Mouse (Mus musculus) kidney, adult 2 months (tissue): ENCODE data around the gene Ripply3.

ENCODE experiments used
- CTCF ChIP-seq: fragments of 200-500 bp; conservative IDR thresholded peaks from 2 replicates; pipeline ENCODE4 v1.5.1; 2011; ENCODE audit warnings: low read depth, mild to moderate bottlenecking, control low read depth, low read length, moderate library complexity, mixed read lengths; ENCODE audit not compliant: insufficient read depth, insufficient read length
- POLR2A ChIP-seq: fragments of 200-500 bp; IDR thresholded peaks from one replicate; pipeline ENCODE4 v1.6.1; 2011; ENCODE audit warnings: low read depth, low read length, control low read depth

DNA sequence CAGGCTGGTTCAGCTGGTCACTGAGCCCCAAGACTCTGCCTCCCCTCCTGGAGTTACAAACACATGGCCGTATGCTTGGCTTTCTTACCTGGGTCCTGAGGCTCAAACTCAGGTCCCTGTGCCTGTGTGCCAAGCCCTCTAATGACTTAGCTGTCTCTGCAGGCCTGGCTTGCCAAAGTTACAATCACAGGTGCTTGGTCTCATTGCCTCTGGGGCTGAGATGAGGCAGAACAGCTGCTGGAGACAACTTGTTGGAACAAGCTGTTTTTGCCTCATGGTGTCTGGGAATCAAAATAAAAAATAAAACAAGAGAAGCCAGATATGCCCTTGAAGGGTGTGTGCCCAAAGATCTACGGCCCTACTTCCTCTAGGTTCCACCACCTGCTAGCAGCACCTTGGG lies 20.6 kb downstream of the Ripply3 start:
- TF ChIP-seq POLR2A: no peak
- TF ChIP-seq CTCF: no peak
